Mouse (Mus musculus) neural tube, embryonic 12.5 days (tissue): ENCODE results near the gene Tsc22d3. TPM values are rescaled to one million over a fixed set of nuclear protein-coding genes. Genes with fewer than 3 reads are reported as not detected.

Source experiments
- ATAC-seq: fragments of 200-750 bp; cut with Nextera tagmentation; 2 replicates; pipeline ENCODE4 v1.8.0; 2017; ENCODE audit warnings: low read depth, mild to moderate bottlenecking, moderate TSS enrichment, moderate library complexity; ENCODE audit not compliant: low FRiP score
- H3K27ac ChIP-seq: fragments of 300-500 bp; sonication (generic); 2 replicates; pipeline ENCODE4 v1.5.1; 2016
- H3K27me3 ChIP-seq: fragments of 300-500 bp; sonication (generic); replicated peaks from 2 replicates; pipeline ENCODE4 v1.6.1; 2016; ENCODE audit warnings: mild to moderate bottlenecking
- H3K36me3 ChIP-seq: fragments of 300-500 bp; sonication (generic); 2 replicates; pipeline ENCODE4 v1.6.1; 2016; ENCODE audit warnings: mild to moderate bottlenecking
- H3K4me1 ChIP-seq: fragments of 300-500 bp; sonication (generic); 2 replicates; pipeline ENCODE4 v1.6.1; 2016
- H3K4me2 ChIP-seq: fragments of 300-500 bp; sonication (generic); replicated peaks from 2 replicates; pipeline ENCODE4 v1.6.1; 2016; ENCODE audit warnings: mild to moderate bottlenecking
- H3K4me3 ChIP-seq: fragments of 300-500 bp; sonication (generic); 2 replicates; pipeline ENCODE4 v1.5.1; 2016
- H3K9ac ChIP-seq: fragments of 300-500 bp; sonication (generic); 2 replicates; pipeline ENCODE4 v1.6.1; 2016; ENCODE audit warnings: mild to moderate bottlenecking
- H3K9me3 ChIP-seq: fragments of 300-500 bp; sonication (generic); 2 replicates; pipeline ENCODE4 v1.6.1; 2016; ENCODE audit warnings: mild to moderate bottlenecking
- whole genome bisulfite sequencing: fragments of 180-500 bp; shearing (Covaris S2); methylation state at CpG from one replicate; pipeline ENCODE4 v1.1.7; 2016; 5-methylcytosine and 5-hydroxymethylcytosine counted together
- polyA plus RNA-seq: library from polyadenylated mRNA; unstranded; fragments of >200 nt; fragmentation: Nextera tagmentation; extraction: Ambion mirVana; gene quantifications from 2 replicates; pipeline ENCODE4 v1.2.1, GENCODE M21; 2016

The Tsc22d3 gene
- polyA plus RNA-seq, 1 experiment from 2014 or later = 133 TPM

GRCm38 (mm10) chrX:140590142-140590541 is 10.3 kb downstream of the Tsc22d3 start:
- ATAC-seq = no peak
- WGBS = 77% methylated on average over 2 of the region's 2 CpGs
- no peaks in the 10 kb centered on the region for H3K36me3 ChIP-seq
- no peaks in the 10 kb centered on the region for H3K9me3 ChIP-seq
- no peak overlapping the region for H3K4me2 ChIP-seq
- no peak overlapping the region for H3K4me3 ChIP-seq
- no peaks in the 10 kb centered on the region; the same call in 1 of the 2 replicates for H3K27me3 ChIP-seq
- no peaks in the 10 kb centered on the region for H3K4me1 ChIP-seq
- H3K9ac ChIP-seq = no peak overlapping the region
- no peak overlapping the region for H3K27ac ChIP-seq

DNA sequence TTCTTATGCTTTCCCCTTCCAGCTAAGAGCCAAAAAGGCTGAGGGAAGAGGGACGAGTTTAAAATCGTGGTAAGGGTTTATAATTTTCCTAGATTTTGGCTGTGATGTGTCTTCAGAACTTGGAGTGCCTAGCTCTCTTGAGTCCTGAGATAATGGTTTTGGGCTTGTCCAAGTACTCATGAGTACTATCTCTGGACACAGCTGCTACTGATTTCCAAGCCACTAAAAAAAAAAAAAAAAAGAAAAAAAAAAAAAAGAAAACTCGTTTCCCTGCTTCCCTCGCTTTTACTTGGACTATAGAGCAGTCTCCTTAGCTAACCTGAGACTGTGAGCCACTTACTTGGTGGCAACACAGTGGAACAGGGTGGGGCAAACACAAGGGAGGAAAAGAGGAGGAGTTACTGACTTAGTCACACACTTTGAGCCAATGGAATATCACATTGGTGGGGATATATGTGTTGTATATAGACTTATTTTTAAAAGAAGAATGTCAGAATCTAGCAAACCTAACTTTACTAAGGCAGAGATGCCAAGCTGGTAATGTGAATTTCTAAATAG is 11.2 kb downstream of the Tsc22d3 start:
- no peak overlapping the region for H3K4me2 ChIP-seq
- H3K27me3 ChIP-seq = no peaks in the 10 kb centered on the region; the same call in 1 of the 2 replicates
- WGBS = 84% methylated on average over 4 of the region's 4 CpGs
- H3K4me3 ChIP-seq = no peak overlapping the region
- no peaks in the 10 kb centered on the region for H3K36me3 ChIP-seq
- H3K9ac ChIP-seq = no peak overlapping the region
- ATAC-seq = no peak
- no peak overlapping the region for H3K27ac ChIP-seq
- no peaks in the 10 kb centered on the region for H3K4me1 ChIP-seq
- no peaks in the 10 kb centered on the region for H3K9me3 ChIP-seq

- no peak for ATAC-seq
- H3K27ac ChIP-seq = no peak overlapping the region
- H3K27me3 ChIP-seq = peaks cover 3% of the 10 kb centered on the region
- no peak overlapping the region for H3K4me3 ChIP-seq
- no peaks in the 10 kb centered on the region for H3K4me1 ChIP-seq
- 86% methylated on average over 5 of the region's 5 CpGs for WGBS
- no peaks in the 10 kb centered on the region for H3K9me3 ChIP-seq
- H3K9ac ChIP-seq = no peak overlapping the region
- H3K4me2 ChIP-seq = no peak overlapping the region
- H3K36me3 ChIP-seq = no peaks in the 10 kb centered on the region
Measured at GRCm38 (mm10) chrX:140588534-140588933, 11.9 kb downstream of the Tsc22d3 start.

- H3K4me1 ChIP-seq = no peaks in the 10 kb centered on the region
- 75% methylated on average over 3 of the region's 3 CpGs for WGBS
Measured at GRCm38 (mm10) chrX:140580416-140580815, 20.0 kb downstream of the Tsc22d3 start.

DNA sequence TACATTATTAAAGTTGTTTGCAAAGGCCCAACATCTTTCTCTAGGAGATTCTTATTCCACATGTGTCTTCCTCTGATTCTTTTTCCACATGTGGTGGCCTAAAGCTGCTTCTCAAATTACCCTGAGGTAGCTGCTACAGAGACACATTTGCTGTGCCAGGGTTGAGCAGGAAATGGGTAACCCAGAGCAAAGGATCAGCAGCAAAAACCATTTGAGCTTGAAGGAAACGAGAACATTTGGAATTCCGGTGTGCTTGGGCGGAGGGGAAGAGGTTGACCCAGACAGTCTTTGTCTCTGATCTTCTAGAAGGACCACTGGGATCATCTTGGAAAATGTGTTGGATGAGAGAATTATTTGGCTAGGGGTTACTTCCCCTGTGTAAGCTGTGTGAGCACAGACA is 24.8 kb downstream of the Tsc22d3 start:
- no peak overlapping the region for H3K9ac ChIP-seq
- H3K4me1 ChIP-seq = no peaks in the 10 kb centered on the region
- H3K27me3 ChIP-seq = peaks cover 16% of the 10 kb centered on the region; the same call in 1 of the 2 replicates
- no peak overlapping the region for H3K4me3 ChIP-seq
- H3K27ac ChIP-seq = no peak overlapping the region
- 77% methylated on average over 3 of the region's 3 CpGs for WGBS
- no peak overlapping the region for H3K4me2 ChIP-seq
- H3K9me3 ChIP-seq = no peaks in the 10 kb centered on the region
- no peaks in the 10 kb centered on the region for H3K36me3 ChIP-seq
- no peak for ATAC-seq

More at GRCm38 (mm10) chrX:140580416-140580815, 20.0 kb downstream of the Tsc22d3 start:
- peaks cover 24% of the 10 kb centered on the region for H3K27me3 ChIP-seq
- no peak overlapping the region for H3K4me3 ChIP-seq
- no peaks in the 10 kb centered on the region for H3K36me3 ChIP-seq
- H3K4me2 ChIP-seq = no peak overlapping the region
- no peak overlapping the region for H3K27ac ChIP-seq
- ATAC-seq = no peak
- H3K9ac ChIP-seq = no peak overlapping the region
- no peaks in the 10 kb centered on the region for H3K9me3 ChIP-seq

DNA sequence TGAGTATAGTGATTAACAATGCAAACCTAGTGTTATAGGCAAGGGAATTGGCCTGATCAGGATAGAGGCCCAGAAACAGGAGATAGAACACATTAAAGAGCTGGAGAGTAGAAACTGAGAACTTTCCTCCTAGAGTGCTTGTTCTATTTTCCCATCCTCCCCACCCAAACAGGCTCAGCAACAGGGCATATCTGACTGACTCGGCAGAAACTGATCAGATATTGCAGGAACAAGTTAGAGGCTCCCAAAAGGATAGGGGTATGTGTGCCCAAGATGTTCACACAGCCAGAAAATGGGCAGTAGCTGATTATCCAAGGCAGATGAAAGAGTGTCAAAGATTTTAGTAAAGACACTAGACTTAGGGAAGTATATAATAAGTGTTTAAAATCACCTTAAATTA is 25.3 kb downstream of the Tsc22d3 start:
- peaks cover 12% of the 10 kb centered on the region; the same call in 1 of the 2 replicates for H3K27me3 ChIP-seq
- WGBS = 70% methylated on average over 1 of the region's 1 CpGs
- H3K27ac ChIP-seq = no peak overlapping the region
- no peak overlapping the region for H3K4me2 ChIP-seq
- H3K4me3 ChIP-seq = no peak overlapping the region
- ATAC-seq = no peak
- H3K4me1 ChIP-seq = no peaks in the 10 kb centered on the region
- H3K36me3 ChIP-seq = no peaks in the 10 kb centered on the region
- H3K9me3 ChIP-seq = no peaks in the 10 kb centered on the region
- no peak overlapping the region for H3K9ac ChIP-seq

- 34% methylated on average over 2 of the region's 2 CpGs for WGBS
- Histone ChIP-seq H3K9me3 (no peaks in the 10 kb centered on the region), H3K27ac (no peak overlapping the region), H3K4me1 (no peaks in the 10 kb centered on the region), H3K36me3 (no peaks in the 10 kb centered on the region), H3K4me3 (no peak overlapping the region), H3K4me2 (no peak overlapping the region), H3K9ac (no peak overlapping the region), H3K27me3 (peaks cover 13% of the 10 kb centered on the region; the same call in 1 of the 2 replicates)
- no peak for ATAC-seq
Measured at GRCm38 (mm10) chrX:140572702-140573338, 27.6 kb downstream of the Tsc22d3 start.

DNA sequence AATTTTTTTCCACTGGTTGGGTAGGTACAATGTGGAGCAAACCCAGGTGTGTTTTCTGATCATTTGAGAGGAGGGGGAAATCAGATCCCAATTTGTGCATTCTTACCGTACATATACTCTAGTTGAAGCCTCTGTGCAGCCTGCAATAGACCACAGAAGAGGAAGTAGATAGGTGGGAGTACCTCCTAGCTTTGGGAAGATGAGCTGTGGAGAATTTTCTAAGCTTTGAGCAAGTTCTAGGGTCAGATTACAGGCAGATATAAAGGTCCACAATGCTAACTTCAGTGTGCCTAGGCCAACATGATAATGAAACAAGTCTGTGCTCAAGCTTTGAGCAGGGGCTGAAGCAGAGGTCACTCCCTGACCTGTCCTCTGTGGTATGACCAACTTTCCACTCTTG is 30.9 kb downstream of the Tsc22d3 start:
- ATAC-seq = no peak
- 87% methylated on average over 1 of the region's 1 CpGs for WGBS
- no peaks in the 10 kb centered on the region for H3K9me3 ChIP-seq
- no peak overlapping the region for H3K4me3 ChIP-seq
- H3K36me3 ChIP-seq = no peaks in the 10 kb centered on the region
- H3K9ac ChIP-seq = no peak overlapping the region
- no peaks in the 10 kb centered on the region for H3K4me1 ChIP-seq
- H3K27ac ChIP-seq = no peak overlapping the region
- H3K4me2 ChIP-seq = no peak overlapping the region
- 0 out of 2 replicates have a peak, but pooled peaks cover 2% of the 10 kb centered on the region for H3K27me3 ChIP-seq

DNA sequence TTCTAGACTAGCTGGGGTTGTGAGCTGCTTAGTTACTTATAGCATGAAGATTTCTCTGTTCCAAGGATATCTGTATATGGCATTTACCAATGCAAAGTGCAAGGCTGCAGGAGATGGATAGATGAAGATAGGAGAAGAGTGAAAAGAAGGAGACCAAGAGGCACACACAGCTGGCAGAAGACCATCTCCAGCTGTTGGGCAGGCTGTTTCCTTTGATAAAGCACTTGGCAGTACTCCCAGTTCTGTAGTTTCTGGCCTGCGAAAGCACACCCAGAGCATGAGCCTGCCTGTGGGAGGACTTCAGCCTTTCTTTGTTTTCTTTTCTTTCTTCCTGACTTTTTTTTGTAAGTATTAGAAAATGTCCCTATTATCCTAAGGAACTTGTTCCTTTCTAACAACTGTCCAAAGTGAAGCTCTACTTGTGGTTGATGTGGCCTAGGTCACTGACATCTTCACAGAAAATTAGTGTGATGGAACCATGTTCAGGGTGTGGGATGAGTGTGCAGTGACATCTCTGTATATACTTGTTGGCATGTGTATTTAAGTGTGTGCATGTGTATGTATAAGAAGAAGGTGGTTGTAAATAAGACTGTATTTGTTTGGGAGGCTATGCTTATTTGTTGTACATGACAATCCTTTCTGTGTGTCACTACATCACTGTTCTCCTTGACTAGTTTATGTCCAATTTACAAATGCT is 32.6 kb downstream of the Tsc22d3 start:
- H3K27me3 ChIP-seq = 0 out of 2 replicates have a peak, but pooled peaks cover 2% of the 10 kb centered on the region
- WGBS = 74% methylated on average over 1 of the region's 1 CpGs
- ATAC-seq = no peak
- H3K27ac ChIP-seq = no peak overlapping the region
- no peaks in the 10 kb centered on the region for H3K4me1 ChIP-seq
- H3K36me3 ChIP-seq = no peaks in the 10 kb centered on the region
- H3K9ac ChIP-seq = no peak overlapping the region
- H3K4me2 ChIP-seq = no peak overlapping the region
- H3K9me3 ChIP-seq = no peaks in the 10 kb centered on the region
- no peak overlapping the region for H3K4me3 ChIP-seq

- no peaks in the 10 kb centered on the region for H3K9me3 ChIP-seq
- 79% methylated on average over 2 of the region's 2 CpGs for WGBS
- no peaks in the 10 kb centered on the region for H3K36me3 ChIP-seq
- no peak overlapping the region for H3K4me3 ChIP-seq
- no peak overlapping the region for H3K9ac ChIP-seq
- H3K27me3 ChIP-seq = peaks cover 2% of the 10 kb centered on the region; the same call in 1 of the 2 replicates
- H3K4me2 ChIP-seq = no peak overlapping the region
- H3K27ac ChIP-seq = no peak overlapping the region
- ATAC-seq = no peak
- no peaks in the 10 kb centered on the region for H3K4me1 ChIP-seq
Measured at GRCm38 (mm10) chrX:140565759-140566158, 34.7 kb downstream of the Tsc22d3 start.

DNA sequence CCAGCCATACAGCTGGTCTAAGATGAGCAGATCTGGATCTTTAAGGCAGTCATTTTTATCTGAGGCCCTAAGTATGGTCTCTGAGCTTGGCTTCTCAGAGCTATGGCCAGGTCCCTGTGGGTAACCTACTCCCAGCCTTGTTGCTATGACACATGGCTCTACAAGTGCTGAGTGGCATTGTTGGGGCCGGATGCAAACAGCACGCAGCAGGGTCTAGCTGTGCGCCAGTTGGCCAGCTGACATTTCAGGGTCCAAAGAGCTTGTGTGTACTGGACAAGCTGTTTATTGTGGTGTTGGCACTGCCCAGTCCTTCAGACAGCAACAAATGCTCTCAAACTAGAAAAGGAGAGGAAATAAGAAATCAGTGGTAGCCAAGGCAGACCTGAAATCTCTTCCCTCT is 35.2 kb downstream of the Tsc22d3 start:
- H3K9ac ChIP-seq = no peak overlapping the region
- no peaks in the 10 kb centered on the region for H3K4me1 ChIP-seq
- H3K4me3 ChIP-seq = no peak overlapping the region
- 94% methylated on average over 3 of the region's 3 CpGs for WGBS
- H3K27me3 ChIP-seq = peaks cover 2% of the 10 kb centered on the region; the same call in 1 of the 2 replicates
- ATAC-seq = no peak
- no peak overlapping the region for H3K27ac ChIP-seq
- H3K36me3 ChIP-seq = no peaks in the 10 kb centered on the region
- no peak overlapping the region for H3K4me2 ChIP-seq
- H3K9me3 ChIP-seq = no peaks in the 10 kb centered on the region

- 90% methylated on average over 1 of the region's 1 CpGs for WGBS
Measured at GRCm38 (mm10) chrX:140564777-140565176, 35.7 kb downstream of the Tsc22d3 start.

More at GRCm38 (mm10) chrX:140564777-140565176, 35.7 kb downstream of the Tsc22d3 start:
- no peak overlapping the region for H3K27ac ChIP-seq
- no peak overlapping the region for H3K4me2 ChIP-seq
- H3K9ac ChIP-seq = no peak overlapping the region
- H3K4me3 ChIP-seq = no peak overlapping the region
- H3K9me3 ChIP-seq = no peaks in the 10 kb centered on the region
- peaks cover 4% of the 10 kb centered on the region; the same call in 1 of the 2 replicates for H3K27me3 ChIP-seq
- no peaks in the 10 kb centered on the region for H3K4me1 ChIP-seq
- no peak for ATAC-seq
- H3K36me3 ChIP-seq = no peaks in the 10 kb centered on the region
